Mouse (Mus musculus): ENCODE measurements around the gene Gm10118. TPM values are rescaled to one million over a fixed set of nuclear protein-coding genes. Genes with fewer than 3 reads are reported as not detected.

The Gm10118 gene
- polyA plus RNA-seq, 1 experiment: not detected

- Histone ChIP-seq H3K79me2 (ENCODE audit: control insufficient read depth, insufficient read depth) (no peaks in the 10 kb centered on the region), H3K27me3 (ENCODE audit: control insufficient read depth, insufficient read depth, insufficient read length) (no peaks in the 10 kb centered on the region), H3K4me3 (ENCODE audit: insufficient read depth, poor library complexity, severe bottlenecking) (no peak overlapping the region), H3K36me3 (ENCODE audit: control insufficient read depth, insufficient read depth) (no peaks in the 10 kb centered on the region), H3K79me3 (ENCODE audit: low read depth) (no peaks in the 10 kb centered on the region), H3ac (ENCODE audit: control insufficient read depth, insufficient read length, low read depth) (no peak overlapping the region)
- TF ChIP-seq FOSL1 (IDR thresholded peaks at IDR 0.05; ENCODE audit: insufficient read depth, low read length, poor library complexity, severe bottlenecking) (no peak), USF1 (IDR thresholded peaks at IDR 0.05; ENCODE audit: low read depth) (no peak), MAX (IDR thresholded peaks at IDR 0.05) (no peak), MYOD1 (IDR thresholded peaks at IDR 0.05; ENCODE audit: control insufficient read depth, insufficient read length, low read depth) (no peak), CTCF (IDR thresholded peaks at IDR 0.05; ENCODE audit: control insufficient read depth, insufficient read depth, insufficient read length) (no peak), CEBPB (IDR thresholded peaks at IDR 0.05; ENCODE audit: low read depth) (no peak), MYOG (IDR thresholded peaks at IDR 0.05; ENCODE audit: control insufficient read depth, extremely low read depth, insufficient read length) (no peak)
Observed at GRCm38 (mm10) chr10:63886449-63887088, 40.7 kb downstream of the Gm10118 start.

- Histone ChIP-seq H3ac (ENCODE audit: control insufficient read depth, insufficient read length, low read depth) (no peak overlapping the region), H3K36me3 (ENCODE audit: control insufficient read depth, insufficient read depth) (no peaks in the 10 kb centered on the region), H3K27me3 (ENCODE audit: control insufficient read depth, insufficient read depth, insufficient read length) (no peaks in the 10 kb centered on the region), H3K79me3 (ENCODE audit: low read depth) (no peaks in the 10 kb centered on the region), H3K4me3 (ENCODE audit: insufficient read depth, poor library complexity, severe bottlenecking) (no peak overlapping the region), H3K79me2 (ENCODE audit: control insufficient read depth, insufficient read depth) (no peaks in the 10 kb centered on the region)
- TF ChIP-seq MYOD1 (IDR thresholded peaks at IDR 0.05; ENCODE audit: control insufficient read depth, insufficient read length, low read depth) (no peak), MYOG (IDR thresholded peaks at IDR 0.05; ENCODE audit: control insufficient read depth, extremely low read depth, insufficient read length) (no peak), CEBPB (IDR thresholded peaks at IDR 0.05; ENCODE audit: low read depth) (no peak), MAX (IDR thresholded peaks at IDR 0.05) (no peak), FOSL1 (IDR thresholded peaks at IDR 0.05; ENCODE audit: insufficient read depth, low read length, poor library complexity, severe bottlenecking) (no peak)
Observed at GRCm38 (mm10) chr10:63880462-63880903, 46.8 kb downstream of the Gm10118 start.

Other genes with a start within 250 kb of the Gm10118 start
- gene Lrrtm3, start 162.8 kb upstream of the Gm10118 start, polyA plus RNA-seq (2012; fragmentation: generic; extraction: Trizol): not detected